ENCODE assay signal across 10 mouse cellular contexts in genomic region chr7:143444955-143445648, GRCm38 (mm10). TPM values are rescaled to one million over a fixed set of nuclear protein-coding genes. Genes with fewer than 3 reads are reported as not detected.
A peak's percentile ranks its signal among the peaks of the same experiment; 100 is the strongest.
DNase-seq lines count a peak whose midpoint lies in the region; ATAC-seq lines count a peak whose summit lies in the region.
"Had no signal": no experiment of that assay in that cellular context is flagged by ENCODE, and none has a peak within 500 bp of the region (broad histone marks: within the 10 kb centered on the region; RNA-seq: fewer than 3 reads in every experiment).

No protein-coding gene starts in this region.

- H3K4me2 ChIP-seq in liver, embryonic 11.5 days: peak overlapping the region; percentile 60
- peak overlapping the region; percentile 62 for H3K4me2 ChIP-seq in forebrain, embryonic 13.5 days
- peak overlapping the region; percentile 52 for H3K4me2 ChIP-seq in liver, embryonic 13.5 days
- H3K4me2 ChIP-seq in stomach, embryonic 14.5 days (replicated peaks; ENCODE audit: low read depth, low read length): peak overlapping the region; percentile 67

- no peaks in the 10 kb centered on the region for H3K4me1 ChIP-seq in liver, embryonic 11.5 days (replicated peaks; ENCODE audit: control insufficient read depth, insufficient read depth, low read length)
- peaks cover 32% of the 10 kb centered on the region for H3K4me1 ChIP-seq in forebrain, embryonic 13.5 days
- no peaks in the 10 kb centered on the region for H3K4me1 ChIP-seq in liver, embryonic 13.5 days (replicated peaks)
- peaks cover 15% of the 10 kb centered on the region; the same call in 1 of the 2 replicates for H3K4me1 ChIP-seq in stomach, embryonic 14.5 days (ENCODE audit: control insufficient read depth, insufficient read depth, low read length)

- no peaks in the 10 kb centered on the region for H3K9me3 ChIP-seq in liver, embryonic 11.5 days (ENCODE audit: control insufficient read depth, low read length)
- H3K9me3 ChIP-seq in forebrain, embryonic 13.5 days (replicated peaks): no peaks in the 10 kb centered on the region
- no peaks in the 10 kb centered on the region for H3K9me3 ChIP-seq in liver, embryonic 13.5 days (replicated peaks)
- no peaks in the 10 kb centered on the region for H3K9me3 ChIP-seq in stomach, embryonic 14.5 days (ENCODE audit: control insufficient read depth, low read depth, low read length)

- H3K27me3 ChIP-seq in liver, embryonic 11.5 days (replicated peaks; ENCODE audit: control insufficient read depth, insufficient read depth, low read length): peaks cover 68% of the 10 kb centered on the region
- H3K27me3 ChIP-seq in forebrain, embryonic 13.5 days: peaks cover 91% of the 10 kb centered on the region
- H3K27me3 ChIP-seq in liver, embryonic 13.5 days: peaks cover 75% of the 10 kb centered on the region
- peaks cover 3% of the 10 kb centered on the region; the same call in 1 of the 2 replicates for H3K27me3 ChIP-seq in stomach, embryonic 14.5 days (ENCODE audit: control insufficient read depth, insufficient read depth, low read length)

- 9% methylated on average over 55 of the region's 55 CpGs for WGBS in liver, embryonic 11.5 days
- under 1% methylated on average over 55 of the region's 55 CpGs for WGBS in forebrain, embryonic 13.5 days
- WGBS in liver, embryonic 13.5 days (ENCODE audit: insufficient replicate concordance): 9% methylated on average over 55 of the region's 55 CpGs
- 4% methylated on average over 55 of the region's 55 CpGs for WGBS in stomach, embryonic 14.5 days

- no peaks in the 10 kb centered on the region for H3K36me3 ChIP-seq in liver, embryonic 11.5 days (ENCODE audit: control insufficient read depth, insufficient read depth, low read length)
- H3K36me3 ChIP-seq in forebrain, embryonic 13.5 days (ENCODE audit: poor library complexity, severe bottlenecking): no peaks in the 10 kb centered on the region
- no peaks in the 10 kb centered on the region for H3K36me3 ChIP-seq in liver, embryonic 13.5 days
- no peaks in the 10 kb centered on the region for H3K36me3 ChIP-seq in stomach, embryonic 14.5 days (ENCODE audit: control insufficient read depth, insufficient read depth, low read length)

- peak overlapping the region; percentile 32 for H3K4me3 ChIP-seq in liver, embryonic 11.5 days (ENCODE audit: low read depth, low read length)
- H3K4me3 ChIP-seq in forebrain, embryonic 13.5 days: peak overlapping the region; percentile 39
- H3K4me3 ChIP-seq in liver, embryonic 13.5 days (replicated peaks): peak overlapping the region; percentile 27
- H3K4me3 ChIP-seq in stomach, embryonic 14.5 days (ENCODE audit: low read depth, low read length): peak overlapping the region; percentile 33
- H3K4me3 ChIP-seq: erythroblast, embryonic 14.5 days had no signal

- intact Hi-C loops in left cerebral cortex, postnatal 25 days (cut with DNase I): no loop called here
- intact Hi-C loops in gastrocnemius, postnatal 14 days (cut with DNase I; ENCODE audit: low total_unique reads): no loop called here

- no peak for ATAC-seq in liver, embryonic 11.5 days (replicated peaks; ENCODE audit: low FRiP score)
- ATAC-seq in forebrain, embryonic 13.5 days: peak; percentile 72
- no peak for ATAC-seq in liver, embryonic 13.5 days (ENCODE audit: low read depth)
- 0 out of 2 replicates have a peak, but pooled peaks have one; percentile 14 for ATAC-seq in stomach, embryonic 14.5 days (ENCODE audit: insufficient number of reproducible peaks, insufficient read depth, low FRiP score, low read depth)

- DNase-seq in liver, embryonic 11.5 days (ENCODE audit: low spot score): no peak
- DNase-seq in liver: no peak
- no peak for DNase-seq in liver, embryonic 13.5 days
- DNase-seq in left cerebral cortex, postnatal 25 days (ENCODE audit: low spot score in 2 of 2): no peak
- no peak for DNase-seq in gastrocnemius, postnatal 14 days
- no peak for DNase-seq in layer of hippocampus, postnatal 10 days (ENCODE audit: low spot score in 2 of 2)
- DNase-seq: lung, postnatal 14 days had no signal

- no peak overlapping the region for H3K27ac ChIP-seq in liver, embryonic 11.5 days (ENCODE audit: low read depth, low read length)
- H3K27ac ChIP-seq in forebrain, embryonic 13.5 days: peak overlapping the region; percentile 85
- no peak overlapping the region for H3K27ac ChIP-seq in liver, embryonic 13.5 days
- no peak overlapping the region for H3K27ac ChIP-seq in stomach, embryonic 14.5 days (ENCODE audit: low read length)

- no peak overlapping the region for H3K9ac ChIP-seq in liver, embryonic 11.5 days (ENCODE audit: low read depth, low read length)
- peak overlapping the region; percentile 59 for H3K9ac ChIP-seq in forebrain, embryonic 13.5 days
- no peak overlapping the region for H3K9ac ChIP-seq in liver, embryonic 13.5 days
- 0 out of 2 replicates have a peak overlapping the region, but pooled peaks have one; percentile 14 for H3K9ac ChIP-seq in stomach, embryonic 14.5 days (replicated peaks; ENCODE audit: low read depth, low read length)

RNA-seq across cellular contexts. Expression of gene Cdkn1c, which starts 15.7 kb away (rescaled TPM):
- polyA plus RNA-seq in liver, embryonic 11.5 days (2014; fragmentation: Nextera tagmentation; extraction: Ambion mirVana): 572 and 617 TPM in 2 replicates
- polyA plus RNA-seq in forebrain, embryonic 13.5 days (2015; fragmentation: Nextera tagmentation; extraction: Ambion mirVana): 140 and 149 TPM in 2 replicates
- polyA plus RNA-seq in liver, embryonic 13.5 days (2015; fragmentation: Nextera tagmentation; extraction: Ambion mirVana): 178 and 199 TPM in 2 replicates
- 824 and 970 TPM in 2 replicates for polyA plus RNA-seq in stomach, embryonic 14.5 days (2014; fragmentation: Nextera tagmentation; extraction: Ambion mirVana)
- 10 to 100 TPM; 10.7 to 11.4 TPM for total RNA-seq in left cerebral cortex, postnatal 25 days (2021)
- total RNA-seq in gastrocnemius, postnatal 14 days (2021): 100 to 1,000 TPM; 565 to 617 TPM
- 10 to 100 TPM; 13.2 to 18.5 TPM for total RNA-seq in layer of hippocampus, postnatal 10 days (2021)

RNA-seq across cellular contexts. Expression of gene Slc22a18, which starts 28.4 kb away (rescaled TPM):
- 2.8 and 5.2 TPM in 2 replicates for polyA plus RNA-seq in liver, embryonic 11.5 days (2014; fragmentation: Nextera tagmentation; extraction: Ambion mirVana)
- 0.15 and 0.45 TPM in 2 replicates for polyA plus RNA-seq in forebrain, embryonic 13.5 days (2015; fragmentation: Nextera tagmentation; extraction: Ambion mirVana)
- 6.2 and 6.7 TPM in 2 replicates for polyA plus RNA-seq in liver, embryonic 13.5 days (2015; fragmentation: Nextera tagmentation; extraction: Ambion mirVana)
- polyA plus RNA-seq in stomach, embryonic 14.5 days (2014; fragmentation: Nextera tagmentation; extraction: Ambion mirVana): 9.2 and 9.8 TPM in 2 replicates
- total RNA-seq in left cerebral cortex, postnatal 25 days (2021): under 1 TPM in 1 of 2 experiments, not detected in 1; 0.78 TPM
- total RNA-seq in gastrocnemius, postnatal 14 days (2021): under 1 TPM; 0.31 to 0.35 TPM
- under 1 TPM; 0.40 to 0.41 TPM for total RNA-seq in layer of hippocampus, postnatal 10 days (2021)
- polyA plus RNA-seq: erythroblast, embryonic 14.5 days had no signal

RNA-seq across cellular contexts. Expression of gene Phlda2, which starts 57.8 kb away (rescaled TPM):
- polyA plus RNA-seq in liver, embryonic 11.5 days (2014; fragmentation: Nextera tagmentation; extraction: Ambion mirVana): 11.9 and 16.4 TPM in 2 replicates
- 0.55 TPM in 1 of 2 replicates, not detected in the other for polyA plus RNA-seq in forebrain, embryonic 13.5 days (2015; fragmentation: Nextera tagmentation; extraction: Ambion mirVana)
- 23.6 and 25.4 TPM in 2 replicates for polyA plus RNA-seq in liver, embryonic 13.5 days (2015; fragmentation: Nextera tagmentation; extraction: Ambion mirVana)
- polyA plus RNA-seq in stomach, embryonic 14.5 days (2014; fragmentation: Nextera tagmentation; extraction: Ambion mirVana): 4.6 and 5.9 TPM in 2 replicates
- total RNA-seq in left cerebral cortex, postnatal 25 days (2021): not detected
- total RNA-seq in gastrocnemius, postnatal 14 days (2021): not detected
- total RNA-seq in layer of hippocampus, postnatal 10 days (2021): not detected

Comparison
In these comparisons a context has a peak if more than half of its experiments do, and no peak if none do; other contexts are left out.
1. ATAC-seq: peak in forebrain, embryonic 13.5 days (single experiment) and stomach, embryonic 14.5 days (single experiment); none in liver, embryonic 11.5 days (single experiment) and liver, embryonic 13.5 days (single experiment).
2. H3K9ac ChIP-seq: peak in forebrain, embryonic 13.5 days (single experiment) and stomach, embryonic 14.5 days (single experiment); none in liver, embryonic 11.5 days (single experiment) and liver, embryonic 13.5 days (single experiment).
3. Peak in every context shown above with its lines, with median percentiles within 50 percentile points of each other: H3K4me2 ChIP-seq and H3K4me3 ChIP-seq.